Mouse (Mus musculus): ENCODE measurements around the gene Tex48. TPM values are rescaled to one million over a fixed set of nuclear protein-coding genes. Genes with fewer than 3 reads are reported as not detected.

Gene Tex48
- not detected in 2 replicates for polyA plus RNA-seq (2012; ENCODE audit: low replicate concordance)

GRCm38 (mm10) chr4:63622378-63622835 lies at the start of gene Tex48:
Tex48 (minus strand) TSS chr4:63622428.

GRCm38 (mm10) chr4:63663279-63663678 lies 41.1 kb upstream of the Tex48 start, which contains the start of gene Gm11214:
Gm11214 (minus strand) TSS chr4:63663379.

GRCm38 (mm10) chr4:63604945-63605344 lies 17.3 kb downstream of the Tex48 start, which contains the start of gene Gm11213:
Gm11213 (minus strand) TSS chr4:63605261.

GRCm38 (mm10) chr4:63558407-63559081 lies 63.7 kb downstream of the Tex48 start, which contains the start of gene Tmem268:
Tmem268 (plus strand) TSS chr4:63558781.

Other genes starting within 250 kb of the Tex48 start
- 84.4 and 103 TPM in 2 replicates for gene Akna, start 219.1 kb downstream of the Tex48 start, polyA plus RNA-seq (2012; ENCODE audit: low replicate concordance)
- 13.1 and 26.2 TPM in 2 replicates for gene Whrn, start 126.4 kb downstream of the Tex48 start, polyA plus RNA-seq (2012; ENCODE audit: low replicate concordance)
- gene Atp6v1g1, start 77.7 kb downstream of the Tex48 start, polyA plus RNA-seq (2012; ENCODE audit: low replicate concordance): 29.3 and 42.7 TPM in 2 replicates
- gene Tmem268, start 63.6 kb downstream of the Tex48 start, polyA plus RNA-seq (2012; ENCODE audit: low replicate concordance): 8.9 and 10.3 TPM in 2 replicates
- gene Gm11213, start 17.2 kb downstream of the Tex48 start, polyA plus RNA-seq (2012; ENCODE audit: low replicate concordance): not detected in 2 replicates
- gene Gm11214, start 41.0 kb upstream of the Tex48 start, polyA plus RNA-seq (2012; ENCODE audit: low replicate concordance): not detected in 2 replicates
- 0.07 and 0.11 TPM in 2 replicates for gene Tnfsf15, start 122.7 kb upstream of the Tex48 start, polyA plus RNA-seq (2012; ENCODE audit: low replicate concordance)
- 0.22 and 0.33 TPM in 2 replicates for gene Tnfsf8, start 238.9 kb upstream of the Tex48 start, polyA plus RNA-seq (2012; ENCODE audit: low replicate concordance)

Data from leukemia stem cell, adult 10-12 weeks (primary cell).